Mouse (Mus musculus) bone marrow, adult 2 months (tissue): ENCODE measurements at regions not wholly inside any gene's neighbourhood (a gene's known extent, or its start where the extent isn't known, plus 50 kb on each side); places are given as distances from the start of the nearest gene placed in this dataset.

ENCODE experiments used
- CTCF ChIP-seq: fragments of 200-500 bp; IDR thresholded peaks from 2 replicates; pipeline ENCODE4 v1.5.1; 2011; ENCODE audit warnings: low read length, control low read depth; ENCODE audit not compliant: control insufficient read depth, insufficient read depth
- POLR2A ChIP-seq: fragments of 200-500 bp; IDR thresholded peaks from 2 replicates; pipeline ENCODE4 v1.6.1; 2011; ENCODE audit warnings: low read depth, mild to moderate bottlenecking, control low read depth, low read length, borderline replicate concordance; ENCODE audit not compliant: control insufficient read depth

DNA sequence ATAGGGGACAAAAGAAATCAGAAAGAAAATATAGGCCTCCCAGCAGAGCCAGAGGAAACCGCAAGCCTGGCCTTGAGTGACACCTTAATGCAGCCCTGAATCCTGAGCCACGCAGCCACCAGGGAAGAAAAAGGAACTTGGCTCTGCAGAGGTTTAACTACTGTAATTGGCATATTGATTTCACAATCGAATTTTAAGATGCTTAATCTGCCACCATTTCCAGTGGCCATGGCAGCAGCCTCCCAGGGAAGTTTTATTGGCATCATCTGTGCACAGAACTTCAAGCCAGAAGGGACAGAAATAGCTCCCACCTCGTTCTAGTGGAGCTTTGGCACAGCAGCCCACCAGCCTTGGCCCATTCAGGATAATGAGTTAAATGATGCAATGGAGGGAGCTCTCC is 117.1 kb upstream of the Hs6st1 start:
- TF ChIP-seq CTCF (no peak), POLR2A (no peak)
